Mouse (Mus musculus) midbrain, embryonic 14.5 days (tissue): ENCODE results near the gene D5Ertd579e. TPM values are rescaled to one million over a fixed set of nuclear protein-coding genes. Genes with fewer than 3 reads are reported as not detected.
"Not testable (repeated sequence)": the region's sequence is repeated elsewhere in the genome, so short reads cannot be mapped to it uniquely, and the experiment has no call there.

Experiments
- ATAC-seq: fragments of 200-750 bp; cut with Nextera tagmentation; 2 replicates; pipeline ENCODE4 v1.8.0; 2017; ENCODE audit warnings: moderate number of reproducible peaks, moderate library complexity; ENCODE audit not compliant: low FRiP score, low TSS enrichment
- DNase-seq: peaks from one replicate; pipeline ENCODE4 v3.0.0-alpha.2; 2015
- H3K27ac ChIP-seq: fragments of 300-500 bp; sonication (generic); replicated peaks from 2 replicates; pipeline ENCODE4 v1.5.1; 2014; ENCODE audit warnings: mild to moderate bottlenecking, low read depth, low read length, moderate library complexity
- H3K27me3 ChIP-seq: fragments of 300-500 bp; sonication (generic); 2 replicates; pipeline ENCODE4 v1.6.1; 2014; ENCODE audit warnings: low read length, control low read depth, mixed read lengths; ENCODE audit not compliant: control insufficient read depth, insufficient read depth
- H3K36me3 ChIP-seq: fragments of 300-500 bp; sonication (generic); 2 replicates; pipeline ENCODE4 v1.6.1; 2014; ENCODE audit warnings: low read length, control low read depth; ENCODE audit not compliant: control insufficient read depth, insufficient read depth
- H3K4me1 ChIP-seq: fragments of 300-500 bp; sonication (generic); 2 replicates; pipeline ENCODE4 v1.6.1; 2014; ENCODE audit warnings: mild to moderate bottlenecking, antibody characterized with exemption, low read length, control low read depth; ENCODE audit not compliant: control insufficient read depth, insufficient read depth
- H3K4me2 ChIP-seq: fragments of 300-500 bp; sonication (generic); 2 replicates; pipeline ENCODE4 v1.6.1; 2014; ENCODE audit warnings: mild to moderate bottlenecking, low read length, moderate library complexity
- H3K4me3 ChIP-seq: fragments of 300-500 bp; sonication (generic); replicated peaks from 2 replicates; pipeline ENCODE4 v1.5.1; 2014; ENCODE audit warnings: low read depth, low read length
- H3K9ac ChIP-seq: fragments of 300-500 bp; sonication (generic); replicated peaks from 2 replicates; pipeline ENCODE4 v1.6.1; 2014; ENCODE audit warnings: mild to moderate bottlenecking, low read length, moderate library complexity
- H3K9me3 ChIP-seq: fragments of 300-500 bp; sonication (generic); 2 replicates; pipeline ENCODE4 v1.6.1; 2016; ENCODE audit warnings: low read length, control low read depth, mixed read lengths; ENCODE audit not compliant: control insufficient read depth
- WGBS: fragments of 180-500 bp; shearing (Covaris S2); extraction: QIAGEN DNeasy Blood & Tissue Kit; methylation state at CpG from one replicate; pipeline ENCODE4 v1.1.7; 2014; 5-methylcytosine and 5-hydroxymethylcytosine counted together
- polyA plus RNA-seq: library from polyadenylated mRNA; unstranded; fragments of >200 nt; fragmentation: Nextera tagmentation; extraction: Ambion mirVana; gene quantifications from 2 replicates; pipeline ENCODE4 v1.2.1, GENCODE M21; 2014

The D5Ertd579e gene
- polyA plus RNA-seq, 1 experiment from 2014 or later = 53.7 TPM

GRCm38 (mm10) chr5:36679918-36680598 lies 15.8 kb downstream of the D5Ertd579e start:
- no peak overlapping the region for H3K4me3 ChIP-seq
- no peaks in the 10 kb centered on the region for H3K9me3 ChIP-seq
- WGBS = 74% methylated on average over 4 of the region's 4 CpGs
- no peaks in the 10 kb centered on the region for H3K36me3 ChIP-seq
- H3K4me1 ChIP-seq = no peaks in the 10 kb centered on the region
- H3K4me2 ChIP-seq = no peak overlapping the region
- no peak overlapping the region for H3K9ac ChIP-seq
- no peaks in the 10 kb centered on the region for H3K27me3 ChIP-seq
- no peak overlapping the region for H3K27ac ChIP-seq
- no peak for DNase-seq
- no peak for ATAC-seq

GRCm38 (mm10) chr5:36678799-36679198 lies 17.0 kb downstream of the D5Ertd579e start:
- Histone ChIP-seq H3K4me2 (no peak overlapping the region), H3K27ac (no peak overlapping the region), H3K9ac (no peak overlapping the region), H3K9me3 (no peaks in the 10 kb centered on the region), H3K36me3 (no peaks in the 10 kb centered on the region), H3K4me1 (no peaks in the 10 kb centered on the region), H3K27me3 (no peaks in the 10 kb centered on the region), H3K4me3 (no peak overlapping the region)
- ATAC-seq (no peak), DNase-seq (no peak)
- 85% methylated on average over 1 of the region's 1 CpGs for WGBS

GRCm38 (mm10) chr5:36677907-36678306 lies 17.9 kb downstream of the D5Ertd579e start:
- H3K27me3 ChIP-seq = no peaks in the 10 kb centered on the region
- no peaks in the 10 kb centered on the region for H3K36me3 ChIP-seq
- ATAC-seq (no peak), DNase-seq (no peak)
- no peak overlapping the region for H3K4me3 ChIP-seq
- WGBS = 91% methylated on average over 5 of the region's 5 CpGs
- no peak overlapping the region for H3K9ac ChIP-seq
- H3K4me2 ChIP-seq = no peak overlapping the region
- no peak overlapping the region for H3K27ac ChIP-seq
- H3K9me3 ChIP-seq = no peaks in the 10 kb centered on the region
- H3K4me1 ChIP-seq = no peaks in the 10 kb centered on the region

- H3K27me3 ChIP-seq = no peaks in the 10 kb centered on the region
- ATAC-seq (no peak), DNase-seq (no peak)
- no peaks in the 10 kb centered on the region for H3K9me3 ChIP-seq
- no peak overlapping the region for H3K27ac ChIP-seq
- 65% methylated on average over 1 of the region's 1 CpGs for WGBS
- no peak overlapping the region for H3K4me2 ChIP-seq
- no peak overlapping the region for H3K9ac ChIP-seq
- H3K4me1 ChIP-seq = no peaks in the 10 kb centered on the region
- peaks cover 10% of the 10 kb centered on the region for H3K36me3 ChIP-seq
- H3K4me3 ChIP-seq = no peak overlapping the region
Observed at GRCm38 (mm10) chr5:36675466-36675865, 20.4 kb downstream of the D5Ertd579e start.

GRCm38 (mm10) chr5:36674658-36675433 lies 21.0 kb downstream of the D5Ertd579e start:
- Histone ChIP-seq H3K27ac (no peak overlapping the region), H3K4me2 (no peak overlapping the region), H3K27me3 (no peaks in the 10 kb centered on the region), H3K4me3 (no peak overlapping the region), H3K9ac (no peak overlapping the region), H3K36me3 (peaks cover 16% of the 10 kb centered on the region), H3K9me3 (no peaks in the 10 kb centered on the region), H3K4me1 (no peaks in the 10 kb centered on the region)
- WGBS = 83% methylated on average over 4 of the region's 4 CpGs
- ATAC-seq = no peak
- no peak for DNase-seq

GRCm38 (mm10) chr5:36669021-36670008 lies 26.5 kb downstream of the D5Ertd579e start:
- no peak overlapping the region for H3K4me3 ChIP-seq
- DNase-seq = no peak
- H3K27ac ChIP-seq = no peak overlapping the region
- ATAC-seq = no peak
- no peak overlapping the region for H3K4me2 ChIP-seq
- WGBS = 92% methylated on average over 7 of the region's 7 CpGs
- no peaks in the 10 kb centered on the region for H3K9me3 ChIP-seq
- peaks cover 30% of the 10 kb centered on the region for H3K36me3 ChIP-seq
- no peak overlapping the region for H3K9ac ChIP-seq
- no peaks in the 10 kb centered on the region for H3K27me3 ChIP-seq
- no peaks in the 10 kb centered on the region for H3K4me1 ChIP-seq

GRCm38 (mm10) chr5:36668572-36668971 lies 27.3 kb downstream of the D5Ertd579e start:
- H3K27me3 ChIP-seq = no peaks in the 10 kb centered on the region
- H3K4me3 ChIP-seq = no peak overlapping the region
- H3K9ac ChIP-seq = no peak overlapping the region
- no peak overlapping the region for H3K27ac ChIP-seq
- no peak overlapping the region for H3K4me2 ChIP-seq
- no peaks in the 10 kb centered on the region for H3K4me1 ChIP-seq
- 95% methylated on average over 8 of the region's 8 CpGs for WGBS
- ATAC-seq = no peak
- H3K9me3 ChIP-seq = no peaks in the 10 kb centered on the region
- H3K36me3 ChIP-seq = peaks cover 30% of the 10 kb centered on the region
- DNase-seq = no peak

- 86% methylated on average over 2 of the region's 2 CpGs for WGBS
- H3K9ac ChIP-seq, H3K9me3 ChIP-seq, H3K27ac ChIP-seq, H3K4me3 ChIP-seq, H3K4me1 ChIP-seq, DNase-seq, H3K4me2 ChIP-seq, H3K27me3 ChIP-seq, ATAC-seq: not testable (repeated sequence)
- H3K36me3 ChIP-seq = peaks cover 30% of the 10 kb centered on the region
Observed at GRCm38 (mm10) chr5:36667986-36668385, 27.8 kb downstream of the D5Ertd579e start.
